Mouse (Mus musculus) spleen, adult 2 months (tissue): ENCODE measurements around the gene Stac2.

Source experiments
- CTCF ChIP-seq: fragments of 200-500 bp; IDR thresholded peaks from 2 replicates; pipeline ENCODE4 v1.5.1; 2011; ENCODE audit warnings: mild to moderate bottlenecking, inconsistent platforms; ENCODE audit not compliant: insufficient read depth, insufficient read length, insufficient replicate concordance; ENCODE audit errors: extremely low read depth
- POLR2A ChIP-seq: fragments of 200-500 bp; IDR thresholded peaks from 2 replicates; pipeline ENCODE4 v1.6.1; 2011; ENCODE audit warnings: low read depth, low read length, inconsistent platforms

DNA sequence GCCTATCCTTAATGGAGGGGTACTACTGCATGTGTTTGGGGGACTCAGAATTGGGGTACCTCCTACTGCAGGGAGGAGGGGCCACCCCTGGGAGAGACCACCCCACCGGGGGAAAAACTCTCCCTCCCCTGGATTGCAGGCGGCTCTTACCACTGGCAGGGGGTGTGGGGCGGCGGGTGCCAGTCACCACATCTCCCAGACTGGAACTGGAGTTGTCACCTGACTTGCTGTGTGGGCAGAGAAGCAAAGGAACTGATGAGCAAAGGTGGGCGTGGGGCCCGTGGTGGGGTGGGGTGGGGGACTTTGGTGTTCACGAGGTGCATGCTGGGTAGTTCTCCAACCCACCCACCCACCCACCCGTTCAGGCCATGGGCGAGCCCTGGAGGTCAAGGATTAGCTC is 41.5 kb downstream of the Stac2 start:
- TF ChIP-seq CTCF, result no peak
- TF ChIP-seq POLR2A, result no peak
